Mouse (Mus musculus) kidney, adult 2 months (tissue): Measurements from ENCODE around the gene Cpt2.

Source experiments
- CTCF ChIP-seq: fragments of 200-500 bp; conservative IDR thresholded peaks from 2 replicates; pipeline ENCODE4 v1.5.1; 2011; ENCODE audit warnings: low read depth, mild to moderate bottlenecking, control low read depth, low read length, moderate library complexity, mixed read lengths; ENCODE audit not compliant: insufficient read depth, insufficient read length
- POLR2A ChIP-seq: fragments of 200-500 bp; IDR thresholded peaks from one replicate; pipeline ENCODE4 v1.6.1; 2011; ENCODE audit warnings: low read depth, low read length, control low read depth

- TF ChIP-seq CTCF (no peak), POLR2A (no peak)
These were observed 8.0 kb upstream of the Cpt2 start for GRCm38 (mm10) chr4:107931453-107931852.
